Mouse (Mus musculus): ENCODE measurements around the gene Prg3. TPM values are rescaled to one million over a fixed set of nuclear protein-coding genes. Genes with fewer than 3 reads are reported as not detected.

Gene Prg3
- total and polyA plus RNA-seq, 3 experiments = 0.42 to 92.3 TPM; not detected in 1

- peaks cover 14% of the 10 kb centered on the region for H3K4me1 ChIP-seq (ENCODE audit: insufficient read depth, low read depth, low read length)
- H3K36me3 ChIP-seq (replicated peaks) = no peaks in the 10 kb centered on the region
- no peak for ATAC-seq (ENCODE audit: extremely low read depth, insufficient number of reproducible peaks, low FRiP score, poor library complexity, severe bottlenecking)
- peaks cover 52% of the 10 kb centered on the region for H3K27me3 ChIP-seq (ENCODE audit: insufficient read depth, low read length)
- H3K9me3 ChIP-seq (replicated peaks) = no peaks in the 10 kb centered on the region
- no peak for DNase-seq (ENCODE audit: low spot score)
- H3K4me3 ChIP-seq (ENCODE audit: low read depth, low read length) = no peak overlapping the region
- no peak for TF ChIP-seq GATA1 (IDR thresholded peaks at IDR 0.05; ENCODE audit: borderline replicate concordance, low read length)
- no peak for TF ChIP-seq CTCF (IDR thresholded peaks at IDR 0.05; ENCODE audit: low read depth, low read length)
- TF ChIP-seq TAL1 (conservative IDR thresholded peaks at IDR 0.05; ENCODE audit: low read depth, low read length) = no peak
- TF ChIP-seq GATA2 (IDR thresholded peaks at IDR 0.05; ENCODE audit: borderline replicate concordance, low read depth, low read length) = no peak
- no peak for TF ChIP-seq POLR2AphosphoS5 (IDR thresholded peaks at IDR 0.05; ENCODE audit: insufficient replicate concordance, low read depth, low read length)
Measured at GRCm38 (mm10) chr2:85001497-85001896, 13.5 kb downstream of the Prg3 start.

- ATAC-seq (ENCODE audit: extremely low read depth, insufficient number of reproducible peaks, low FRiP score, poor library complexity, severe bottlenecking) (no peak), DNase-seq (ENCODE audit: low spot score) (no peak)
- Histone ChIP-seq H3K9me3 (replicated peaks) (no peaks in the 10 kb centered on the region), H3K36me3 (replicated peaks) (no peaks in the 10 kb centered on the region), H3K27me3 (ENCODE audit: insufficient read depth, low read length) (peaks cover 55% of the 10 kb centered on the region), H3K4me3 (ENCODE audit: low read depth, low read length) (no peak overlapping the region), H3K4me1 (ENCODE audit: insufficient read depth, low read depth, low read length) (peaks cover 12% of the 10 kb centered on the region)
- TF ChIP-seq GATA1 (IDR thresholded peaks at IDR 0.05; ENCODE audit: borderline replicate concordance, low read length) (no peak), TAL1 (conservative IDR thresholded peaks at IDR 0.05; ENCODE audit: low read depth, low read length) (no peak), GATA2 (IDR thresholded peaks at IDR 0.05; ENCODE audit: borderline replicate concordance, low read depth, low read length) (no peak), POLR2AphosphoS5 (IDR thresholded peaks at IDR 0.05; ENCODE audit: insufficient replicate concordance, low read depth, low read length) (no peak), CTCF (IDR thresholded peaks at IDR 0.05; ENCODE audit: low read depth, low read length) (no peak)
Measured at GRCm38 (mm10) chr2:85002575-85002974, 14.6 kb downstream of the Prg3 start.

GRCm38 (mm10) chr2:85004341-85004740 is 16.3 kb downstream of the Prg3 start:
- no peaks in the 10 kb centered on the region for H3K9me3 ChIP-seq (replicated peaks)
- DNase-seq (ENCODE audit: low spot score) (no peak), ATAC-seq (ENCODE audit: extremely low read depth, insufficient number of reproducible peaks, low FRiP score, poor library complexity, severe bottlenecking) (no peak)
- H3K4me1 ChIP-seq (ENCODE audit: insufficient read depth, low read depth, low read length) = peaks cover 14% of the 10 kb centered on the region
- H3K4me3 ChIP-seq (ENCODE audit: low read depth, low read length) = no peak overlapping the region
- TF ChIP-seq GATA1 (IDR thresholded peaks at IDR 0.05; ENCODE audit: borderline replicate concordance, low read length) (no peak), TAL1 (conservative IDR thresholded peaks at IDR 0.05; ENCODE audit: low read depth, low read length) (no peak), GATA2 (IDR thresholded peaks at IDR 0.05; ENCODE audit: borderline replicate concordance, low read depth, low read length) (no peak), POLR2AphosphoS5 (IDR thresholded peaks at IDR 0.05; ENCODE audit: insufficient replicate concordance, low read depth, low read length) (no peak), CTCF (IDR thresholded peaks at IDR 0.05; ENCODE audit: low read depth, low read length) (no peak)
- peaks cover 44% of the 10 kb centered on the region for H3K27me3 ChIP-seq (ENCODE audit: insufficient read depth, low read length)
- no peaks in the 10 kb centered on the region for H3K36me3 ChIP-seq (replicated peaks)

- ATAC-seq (ENCODE audit: extremely low read depth, insufficient number of reproducible peaks, low FRiP score, poor library complexity, severe bottlenecking) = no peak
- H3K4me1 ChIP-seq (ENCODE audit: insufficient read depth, low read depth, low read length) = peaks cover 16% of the 10 kb centered on the region
- peaks cover 31% of the 10 kb centered on the region for H3K27me3 ChIP-seq (ENCODE audit: insufficient read depth, low read length)
- H3K36me3 ChIP-seq (replicated peaks) = no peaks in the 10 kb centered on the region
- no peak for DNase-seq (ENCODE audit: low spot score)
- TF ChIP-seq CTCF (IDR thresholded peaks at IDR 0.05; ENCODE audit: low read depth, low read length) (no peak), TAL1 (conservative IDR thresholded peaks at IDR 0.05; ENCODE audit: low read depth, low read length) (no peak), GATA2 (IDR thresholded peaks at IDR 0.05; ENCODE audit: borderline replicate concordance, low read depth, low read length) (no peak), GATA1 (IDR thresholded peaks at IDR 0.05; ENCODE audit: borderline replicate concordance, low read length) (no peak), POLR2AphosphoS5 (IDR thresholded peaks at IDR 0.05; ENCODE audit: insufficient replicate concordance, low read depth, low read length) (no peak)
- H3K4me3 ChIP-seq (ENCODE audit: low read depth, low read length) = no peak overlapping the region
- H3K9me3 ChIP-seq (replicated peaks) = no peaks in the 10 kb centered on the region
Measured at GRCm38 (mm10) chr2:85006600-85006999, 18.6 kb downstream of the Prg3 start.

GRCm38 (mm10) chr2:85007729-85008128 is 19.7 kb downstream of the Prg3 start:
- Histone ChIP-seq H3K27me3 (ENCODE audit: insufficient read depth, low read length) (peaks cover 25% of the 10 kb centered on the region), H3K4me3 (ENCODE audit: low read depth, low read length) (no peak overlapping the region), H3K4me1 (ENCODE audit: insufficient read depth, low read depth, low read length) (peaks cover 28% of the 10 kb centered on the region), H3K9me3 (replicated peaks) (no peaks in the 10 kb centered on the region), H3K36me3 (replicated peaks) (no peaks in the 10 kb centered on the region)
- ATAC-seq (ENCODE audit: extremely low read depth, insufficient number of reproducible peaks, low FRiP score, poor library complexity, severe bottlenecking) (no peak), DNase-seq (ENCODE audit: low spot score) (no peak)
- TF ChIP-seq TAL1 (conservative IDR thresholded peaks at IDR 0.05; ENCODE audit: low read depth, low read length) (no peak), GATA2 (IDR thresholded peaks at IDR 0.05; ENCODE audit: borderline replicate concordance, low read depth, low read length) (no peak), CTCF (IDR thresholded peaks at IDR 0.05; ENCODE audit: low read depth, low read length) (peak; percentile 46), POLR2AphosphoS5 (IDR thresholded peaks at IDR 0.05; ENCODE audit: insufficient replicate concordance, low read depth, low read length) (no peak), GATA1 (IDR thresholded peaks at IDR 0.05; ENCODE audit: borderline replicate concordance, low read length) (no peak)

GRCm38 (mm10) chr2:85009212-85009611 is 21.2 kb downstream of the Prg3 start:
- TF ChIP-seq GATA1 (IDR thresholded peaks at IDR 0.05; ENCODE audit: borderline replicate concordance, low read length) (no peak), TAL1 (conservative IDR thresholded peaks at IDR 0.05; ENCODE audit: low read depth, low read length) (no peak), CTCF (IDR thresholded peaks at IDR 0.05; ENCODE audit: low read depth, low read length) (no peak), GATA2 (IDR thresholded peaks at IDR 0.05; ENCODE audit: borderline replicate concordance, low read depth, low read length) (no peak), POLR2AphosphoS5 (IDR thresholded peaks at IDR 0.05; ENCODE audit: insufficient replicate concordance, low read depth, low read length) (no peak)
- Histone ChIP-seq H3K27me3 (ENCODE audit: insufficient read depth, low read length) (peaks cover 13% of the 10 kb centered on the region), H3K9me3 (replicated peaks) (no peaks in the 10 kb centered on the region), H3K36me3 (replicated peaks) (no peaks in the 10 kb centered on the region), H3K4me3 (ENCODE audit: low read depth, low read length) (no peak overlapping the region), H3K4me1 (ENCODE audit: insufficient read depth, low read depth, low read length) (peaks cover 41% of the 10 kb centered on the region)
- no peak for DNase-seq (ENCODE audit: low spot score)
- no peak for ATAC-seq (ENCODE audit: extremely low read depth, insufficient number of reproducible peaks, low FRiP score, poor library complexity, severe bottlenecking)
